Mouse (Mus musculus) erythroblast, adult 5-6 weeks (primary cell): ENCODE data around the gene Tbck. TPM values are rescaled to one million over a fixed set of nuclear protein-coding genes. Genes with fewer than 3 reads are reported as not detected.

Experiments used
- total RNA-seq, 2 experiments: library from RNA; stranded (forward) in 1 of 2; stranded (reverse) in 1 of 2; fragments of 150-400 nt in 1 of 2; fragments of 200-764, 138-1000 nt in 1 of 2; gene quantifications; 2 replicates each; pipeline versions ENCODE4 v1.2.3 to v1.2.4; 2015 to 2017; ENCODE audit warnings: low replicate concordance in 2 of 2

Tbck gene
- total RNA-seq, 2 experiments from 2014 or later = 4.0 to 4.6 TPM

Other genes starting within 250 kb of the Tbck start
- gene Gimd1, start 54.3 kb upstream of the Tbck start, total RNA-seq (2015; ENCODE audit: low replicate concordance) = not detected in 2 replicates
- not detected in 2 replicates for gene Gimd1, start 54.3 kb upstream of the Tbck start, total RNA-seq (2017; ENCODE audit: low replicate concordance)
- 24.7 and 26.1 TPM in 2 replicates for gene Aimp1, start 226 bp downstream of the Tbck start, total RNA-seq (2015; ENCODE audit: low replicate concordance)
- 14.7 and 30.2 TPM in 2 replicates for gene Aimp1, start 226 bp downstream of the Tbck start, total RNA-seq (2017; ENCODE audit: low replicate concordance)